Mouse (Mus musculus): ENCODE results near the gene Crtam. TPM values are rescaled to one million over a fixed set of nuclear protein-coding genes. Genes with fewer than 3 reads are reported as not detected.

The Crtam gene
- polyA plus RNA-seq, 1 experiment from 2014 or later, result 0.09 TPM

DNA sequence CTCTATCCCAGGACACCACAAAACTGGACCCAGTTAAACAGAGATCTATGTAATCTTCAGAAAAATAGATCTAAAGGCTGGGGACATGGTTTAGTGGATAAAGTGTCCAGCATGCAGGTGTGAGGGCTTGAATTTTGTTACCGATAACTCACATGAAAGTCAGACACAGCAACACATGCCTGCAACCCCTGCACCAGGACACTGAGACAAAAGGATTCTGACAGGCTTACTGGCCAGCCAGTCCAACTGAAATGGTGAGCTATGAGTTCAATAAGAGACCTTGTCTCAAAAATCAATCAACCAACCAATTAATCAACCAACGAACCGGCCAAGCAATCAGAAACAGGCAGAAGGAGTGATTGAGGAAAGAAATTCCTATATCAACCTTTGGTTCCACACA is 20.7 kb downstream of the Crtam start:
- Histone ChIP-seq H3K9ac (ENCODE audit: low read depth, low read length) (no peak overlapping the region), H3K27me3 (replicated peaks; ENCODE audit: control insufficient read depth, insufficient read depth, low read length) (no peaks in the 10 kb centered on the region), H3K36me3 (ENCODE audit: control insufficient read depth, insufficient read depth, low read length) (no peaks in the 10 kb centered on the region), H3K4me3 (ENCODE audit: low read length) (no peak overlapping the region), H3K4me1 (ENCODE audit: control insufficient read depth, insufficient read depth, low read length) (no peaks in the 10 kb centered on the region), H3K27ac (ENCODE audit: low read length) (no peak overlapping the region), H3K9me3 (ENCODE audit: control insufficient read depth, low read length) (no peaks in the 10 kb centered on the region), H3K4me2 (ENCODE audit: low read depth, low read length) (no peak overlapping the region)
- 79% methylated on average over 3 of the region's 3 CpGs for WGBS
- no peak for ATAC-seq

DNA sequence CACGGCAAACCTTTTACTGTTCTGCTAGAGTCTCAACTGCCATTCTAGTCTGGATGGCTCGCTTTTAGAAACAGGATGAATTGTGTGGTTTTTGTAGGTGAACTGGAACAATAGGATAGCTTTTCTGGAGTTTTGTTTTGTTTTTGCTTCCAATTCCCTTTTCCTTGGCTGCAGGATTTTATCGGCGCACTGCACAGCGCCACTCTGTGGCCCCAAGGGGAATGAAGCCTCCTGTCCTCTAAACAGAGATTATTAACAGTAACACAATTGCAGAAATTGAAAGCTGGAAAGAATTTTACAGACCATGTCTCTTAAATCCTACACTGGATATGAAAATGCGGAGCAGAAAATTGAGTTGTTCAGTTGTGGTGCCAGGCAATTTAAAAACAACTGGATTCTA is 21.9 kb downstream of the Crtam start:
- Histone ChIP-seq H3K4me1 (ENCODE audit: control insufficient read depth, insufficient read depth, low read length) (no peaks in the 10 kb centered on the region), H3K9ac (ENCODE audit: low read depth, low read length) (no peak overlapping the region), H3K9me3 (ENCODE audit: control insufficient read depth, low read length) (no peaks in the 10 kb centered on the region), H3K27ac (ENCODE audit: low read length) (no peak overlapping the region), H3K36me3 (ENCODE audit: control insufficient read depth, insufficient read depth, low read length) (no peaks in the 10 kb centered on the region), H3K4me3 (ENCODE audit: low read length) (no peak overlapping the region), H3K4me2 (ENCODE audit: low read depth, low read length) (no peak overlapping the region), H3K27me3 (replicated peaks; ENCODE audit: control insufficient read depth, insufficient read depth, low read length) (no peaks in the 10 kb centered on the region)
- ATAC-seq, result no peak
- WGBS, result 39% methylated on average over 6 of the region's 6 CpGs

DNA sequence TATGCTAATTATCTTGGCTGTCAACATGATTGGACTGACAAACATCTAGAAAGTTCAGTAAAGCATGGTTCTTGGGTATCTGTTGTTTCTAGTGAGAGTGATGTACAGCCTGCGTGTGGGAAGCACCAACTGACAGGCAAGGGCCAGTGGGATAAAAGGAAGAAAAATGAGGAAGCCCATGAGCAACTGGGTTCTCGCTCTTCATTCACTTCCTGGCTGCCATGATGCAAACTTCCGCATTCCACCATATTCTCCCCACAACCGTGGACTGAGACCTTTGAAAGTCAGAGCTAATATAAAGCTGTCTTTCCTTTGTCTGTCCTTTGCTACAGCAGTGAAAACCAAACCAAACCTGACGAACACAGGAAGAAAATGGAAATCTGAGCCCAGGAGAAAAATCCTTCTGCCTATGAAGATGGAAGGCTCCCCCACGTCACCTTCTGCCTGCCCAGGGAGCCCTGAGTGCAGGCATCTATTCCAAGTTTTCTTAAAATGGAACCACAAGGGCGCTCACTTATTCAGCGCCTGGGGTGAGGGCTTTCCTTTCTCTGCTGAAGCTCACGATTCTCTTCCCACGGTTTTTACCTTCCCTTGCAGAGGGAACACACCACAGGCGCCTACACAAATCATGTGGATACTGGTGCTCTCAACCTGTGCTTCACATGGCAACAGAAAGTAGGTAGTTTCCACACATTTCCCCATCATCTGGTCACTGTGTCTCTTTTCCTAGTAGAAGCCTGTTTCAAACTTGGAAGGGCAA is 30.2 kb downstream of the Crtam start:
- WGBS, result 77% methylated on average over 11 of the region's 11 CpGs

DNA sequence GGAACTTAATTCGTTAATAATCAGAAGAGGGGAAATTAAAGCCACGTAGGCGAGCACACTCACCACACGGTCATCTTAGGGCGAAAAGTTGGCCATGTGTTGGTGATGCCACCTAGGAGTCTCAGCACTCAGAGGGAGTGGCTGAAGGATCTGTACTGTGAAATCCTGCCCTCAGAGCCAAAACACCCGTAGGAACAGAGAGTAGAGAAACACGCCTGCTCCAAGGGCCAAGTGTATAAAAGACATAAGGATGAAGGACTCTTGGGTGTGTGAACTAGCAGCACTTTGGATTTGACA is 40.1 kb downstream of the Crtam start:
- H3K27ac ChIP-seq (ENCODE audit: low read length), result no peak overlapping the region
- H3K4me1 ChIP-seq (ENCODE audit: control insufficient read depth, insufficient read depth, low read length), result peaks cover 5% of the 10 kb centered on the region
- H3K9me3 ChIP-seq (ENCODE audit: control insufficient read depth, low read length), result no peaks in the 10 kb centered on the region
- no peaks in the 10 kb centered on the region for H3K36me3 ChIP-seq (ENCODE audit: control insufficient read depth, insufficient read depth, low read length)
- peaks cover 17% of the 10 kb centered on the region for H3K27me3 ChIP-seq (replicated peaks; ENCODE audit: control insufficient read depth, insufficient read depth, low read length)
- H3K9ac ChIP-seq (ENCODE audit: low read depth, low read length), result no peak overlapping the region
- 29% methylated on average over 7 of the region's 7 CpGs for WGBS
- peak overlapping the region; percentile 62 for H3K4me2 ChIP-seq (ENCODE audit: low read depth, low read length)
- peak overlapping the region; percentile 42; the same call in 1 of the 2 replicates for H3K4me3 ChIP-seq (ENCODE audit: low read length)
- no peak for ATAC-seq

More for the DNA sequence above, 30.2 kb downstream of the Crtam start:
- Histone ChIP-seq H3K4me1 (ENCODE audit: control insufficient read depth, insufficient read depth, low read length) (no peaks in the 10 kb centered on the region), H3K4me2 (ENCODE audit: low read depth, low read length) (no peak overlapping the region), H3K9me3 (ENCODE audit: control insufficient read depth, low read length) (no peaks in the 10 kb centered on the region), H3K36me3 (ENCODE audit: control insufficient read depth, insufficient read depth, low read length) (no peaks in the 10 kb centered on the region), H3K27ac (ENCODE audit: low read length) (no peak overlapping the region), H3K9ac (ENCODE audit: low read depth, low read length) (no peak overlapping the region), H3K4me3 (ENCODE audit: low read length) (no peak overlapping the region), H3K27me3 (replicated peaks; ENCODE audit: control insufficient read depth, insufficient read depth, low read length) (no peaks in the 10 kb centered on the region)
- ATAC-seq, result no peak

DNA sequence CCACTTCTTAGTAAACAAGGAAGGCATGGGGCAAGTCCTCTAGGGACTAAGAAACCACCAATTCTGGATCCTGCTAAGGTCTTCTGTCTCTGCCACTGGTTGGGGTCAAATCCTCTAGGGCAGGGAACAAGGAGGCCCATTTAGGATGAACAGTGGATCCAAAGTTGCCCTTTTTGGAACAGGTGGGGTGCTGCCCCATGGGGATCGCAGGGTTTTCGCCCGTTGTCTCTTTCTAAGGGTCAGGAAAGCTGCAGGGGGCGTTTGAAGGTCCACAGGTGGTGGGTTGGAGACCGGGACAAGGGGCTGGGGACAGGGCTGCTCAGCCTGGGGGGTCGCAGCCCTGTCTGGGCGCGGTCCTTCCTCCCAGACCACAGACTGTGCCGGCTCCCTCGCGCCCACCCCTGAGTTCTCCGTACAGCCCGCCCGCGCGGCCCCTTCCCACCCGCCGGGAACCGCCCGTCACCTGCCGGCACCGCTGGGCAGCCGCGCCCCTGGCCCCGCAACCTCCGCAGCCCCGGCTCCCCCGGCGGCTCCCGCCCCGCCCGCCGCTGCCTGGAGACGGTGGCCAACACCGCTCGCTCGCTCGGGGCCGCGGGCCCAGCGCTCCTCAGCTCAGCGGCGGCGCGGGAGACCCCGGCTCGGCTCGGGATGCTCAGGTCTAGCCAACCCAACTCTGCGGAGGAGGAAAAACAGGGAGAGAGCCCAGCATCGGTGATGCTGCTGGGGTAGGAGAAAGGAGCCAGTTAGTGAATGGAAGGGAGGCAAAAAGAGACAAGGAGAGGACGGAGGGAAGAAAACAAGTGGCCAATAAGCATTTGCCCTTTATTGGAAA is 40.6 kb downstream of the Crtam start, which contains the start of gene Jhy:
TSS of gene Jhy (minus strand) at position 533 of the 832 bp plus-strand sequence.
- Histone ChIP-seq H3K9ac (ENCODE audit: low read depth, low read length) (peak within 1 kb of the TSS; percentile 40; the same call in 1 of the 2 replicates), H3K9me3 (ENCODE audit: control insufficient read depth, low read length) (no peaks in the 10 kb centered on the region), H3K27ac (ENCODE audit: low read length) (no peak within 1 kb of the TSS), H3K4me3 (ENCODE audit: low read length) (peak within 1 kb of the TSS; percentile 42), H3K36me3 (ENCODE audit: control insufficient read depth, insufficient read depth, low read length) (no peaks in the 10 kb centered on the region), H3K27me3 (replicated peaks; ENCODE audit: control insufficient read depth, insufficient read depth, low read length) (peaks cover 17% of the 10 kb centered on the region), H3K4me1 (ENCODE audit: control insufficient read depth, insufficient read depth, low read length) (peaks cover 5% of the 10 kb centered on the region), H3K4me2 (ENCODE audit: low read depth, low read length) (peak within 1 kb of the TSS; percentile 62)
- WGBS, result 2% methylated on average over 41 of the region's 51 CpGs
- ATAC-seq, result no peak

DNA sequence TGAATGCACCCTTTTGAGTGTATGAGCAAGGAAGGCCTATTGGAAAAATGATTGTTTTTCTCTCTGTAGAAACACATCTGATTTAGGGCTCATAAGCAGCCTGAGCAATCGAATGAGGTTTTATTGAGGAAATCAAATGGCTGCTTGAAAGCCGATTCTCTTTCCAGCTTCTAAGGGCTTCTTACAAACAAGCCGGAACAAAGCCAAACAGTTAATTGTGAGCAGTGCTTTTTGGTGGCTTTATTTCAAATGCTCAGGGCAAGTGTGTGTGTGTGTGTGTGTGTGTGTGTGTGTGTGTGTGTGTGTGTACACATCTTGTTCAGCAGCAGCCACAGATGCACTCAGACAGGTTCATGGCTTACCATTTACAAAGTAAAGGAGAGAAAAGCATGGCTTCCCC is 43.0 kb downstream of the Crtam start:
- Histone ChIP-seq H3K4me3 (ENCODE audit: low read length) (no peak overlapping the region), H3K4me2 (ENCODE audit: low read depth, low read length) (no peak overlapping the region), H3K27ac (ENCODE audit: low read length) (no peak overlapping the region), H3K36me3 (ENCODE audit: control insufficient read depth, insufficient read depth, low read length) (no peaks in the 10 kb centered on the region), H3K27me3 (replicated peaks; ENCODE audit: control insufficient read depth, insufficient read depth, low read length) (peaks cover 17% of the 10 kb centered on the region), H3K4me1 (ENCODE audit: control insufficient read depth, insufficient read depth, low read length) (peaks cover 5% of the 10 kb centered on the region), H3K9me3 (ENCODE audit: control insufficient read depth, low read length) (no peaks in the 10 kb centered on the region), H3K9ac (ENCODE audit: low read depth, low read length) (no peak overlapping the region)
- 70% methylated on average over 3 of the region's 3 CpGs for WGBS
- no peak for ATAC-seq

DNA sequence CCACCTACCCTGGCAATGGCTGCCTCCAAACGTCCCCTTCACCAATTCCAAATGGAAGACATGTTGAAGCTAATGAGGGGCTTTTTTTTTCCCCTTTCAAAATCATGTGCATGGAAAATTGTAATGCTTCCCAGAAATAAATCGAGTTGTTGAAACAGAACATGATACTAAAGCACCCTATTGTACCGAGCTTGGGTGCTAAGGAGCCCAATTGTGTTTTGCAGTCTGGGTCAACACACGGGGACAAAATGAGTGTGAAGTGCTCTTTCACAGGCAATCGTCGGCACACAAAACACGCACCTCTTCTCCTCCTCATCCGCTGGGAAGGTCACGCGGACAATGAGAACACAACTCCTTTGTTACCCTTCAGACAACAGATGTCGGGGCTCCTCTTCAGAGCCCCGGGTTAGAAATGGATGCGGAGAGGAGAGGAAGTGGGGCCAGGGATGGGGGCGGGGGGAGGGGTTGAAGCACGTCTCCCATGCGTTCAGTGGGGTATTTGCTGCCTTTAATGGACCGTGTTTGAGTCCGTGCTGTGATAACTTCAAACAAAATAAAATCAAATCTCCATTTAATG is 55.3 kb downstream of the Crtam start:
- Histone ChIP-seq H3K4me1 (ENCODE audit: control insufficient read depth, insufficient read depth, low read length) (no peaks in the 10 kb centered on the region), H3K27me3 (replicated peaks; ENCODE audit: control insufficient read depth, insufficient read depth, low read length) (no peaks in the 10 kb centered on the region), H3K9me3 (ENCODE audit: control insufficient read depth, low read length) (no peaks in the 10 kb centered on the region), H3K27ac (ENCODE audit: low read length) (no peak overlapping the region), H3K4me2 (ENCODE audit: low read depth, low read length) (no peak overlapping the region), H3K36me3 (ENCODE audit: control insufficient read depth, insufficient read depth, low read length) (no peaks in the 10 kb centered on the region), H3K4me3 (ENCODE audit: low read length) (no peak overlapping the region), H3K9ac (ENCODE audit: low read depth, low read length) (no peak overlapping the region)
- 46% methylated on average over 18 of the region's 18 CpGs for WGBS
- no peak for ATAC-seq

DNA sequence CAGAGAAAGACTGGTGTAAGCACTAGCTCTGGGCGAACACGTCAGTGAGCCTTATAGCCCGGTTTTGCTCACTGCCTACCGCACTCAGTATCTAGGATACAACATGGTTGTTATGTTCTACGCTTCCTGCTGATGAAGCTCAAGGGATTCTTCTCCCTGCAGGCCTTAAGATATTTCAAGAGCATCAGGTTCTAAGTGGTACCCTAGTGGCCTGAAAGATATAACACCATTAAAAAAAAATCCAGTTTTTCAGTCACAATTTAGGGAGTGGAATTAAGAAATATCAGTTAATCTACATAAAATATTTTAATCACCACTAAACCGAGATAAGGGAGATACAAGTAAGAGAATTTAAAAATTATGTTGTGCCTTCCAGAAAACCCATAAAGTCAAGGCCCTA is 56.0 kb downstream of the Crtam start:
- no peaks in the 10 kb centered on the region for H3K27me3 ChIP-seq (replicated peaks; ENCODE audit: control insufficient read depth, insufficient read depth, low read length)
- H3K9ac ChIP-seq (ENCODE audit: low read depth, low read length), result no peak overlapping the region
- ATAC-seq, result no peak
- no peaks in the 10 kb centered on the region for H3K36me3 ChIP-seq (ENCODE audit: control insufficient read depth, insufficient read depth, low read length)
- H3K4me1 ChIP-seq (ENCODE audit: control insufficient read depth, insufficient read depth, low read length), result no peaks in the 10 kb centered on the region
- H3K9me3 ChIP-seq (ENCODE audit: control insufficient read depth, low read length), result no peaks in the 10 kb centered on the region
- 90% methylated on average over 6 of the region's 6 CpGs for WGBS
- no peak overlapping the region for H3K4me2 ChIP-seq (ENCODE audit: low read depth, low read length)
- H3K27ac ChIP-seq (ENCODE audit: low read length), result no peak overlapping the region
- H3K4me3 ChIP-seq (ENCODE audit: low read length), result no peak overlapping the region

DNA sequence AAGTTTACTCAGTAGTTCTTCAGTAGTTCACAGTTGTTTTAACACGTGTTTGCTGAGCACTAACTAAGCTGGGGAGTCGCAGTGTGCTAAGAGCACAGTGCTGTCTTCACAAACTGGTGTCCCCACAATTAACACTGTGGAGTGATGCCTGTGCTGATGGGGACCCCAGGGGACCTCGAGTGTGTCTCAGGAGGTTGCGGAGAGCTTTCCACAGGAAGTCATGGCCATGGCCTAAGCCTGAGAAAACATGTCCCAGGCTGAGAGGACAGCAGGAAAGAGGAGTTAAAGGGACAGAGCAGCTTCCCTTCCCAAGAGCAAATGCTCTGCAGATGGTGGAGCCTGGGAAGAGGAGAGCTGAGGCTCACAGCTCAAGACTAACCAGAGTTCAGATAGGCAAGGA is 57.3 kb downstream of the Crtam start:
- Histone ChIP-seq H3K9ac (ENCODE audit: low read depth, low read length) (no peak overlapping the region), H3K27ac (ENCODE audit: low read length) (no peak overlapping the region), H3K4me3 (ENCODE audit: low read length) (no peak overlapping the region), H3K4me1 (ENCODE audit: control insufficient read depth, insufficient read depth, low read length) (no peaks in the 10 kb centered on the region), H3K36me3 (ENCODE audit: control insufficient read depth, insufficient read depth, low read length) (no peaks in the 10 kb centered on the region), H3K9me3 (ENCODE audit: control insufficient read depth, low read length) (no peaks in the 10 kb centered on the region), H3K4me2 (ENCODE audit: low read depth, low read length) (no peak overlapping the region), H3K27me3 (replicated peaks; ENCODE audit: control insufficient read depth, insufficient read depth, low read length) (no peaks in the 10 kb centered on the region)
- ATAC-seq, result no peak
- 51% methylated on average over 4 of the region's 4 CpGs for WGBS
